Mouse (Mus musculus) B cell, adult 2 months (primary cell): ENCODE measurements around the gene Fam76a.

Source experiments
- DNase-seq, 2 experiments: peaks; one replicate each; pipeline ENCODE4 v3.0.0; 2022

The Fam76a gene

GRCm38 (mm10) chr4:132922558-132923008 is at the start of gene Fam76a:
Fam76a (minus strand) TSS chr4:132922558.
- DNase-seq: peak; percentile 100

GRCm38 (mm10) chr4:132972101-132972500 is 49.7 kb upstream of the Fam76a start:
- DNase-seq: peak; percentile 42

- peak; percentile 21 to 36 for DNase-seq
Measured at GRCm38 (mm10) chr4:132971601-132972000, 49.2 kb upstream of the Fam76a start.

- no peak for DNase-seq
Measured at GRCm38 (mm10) chr4:132968105-132968938, 46.0 kb upstream of the Fam76a start.

GRCm38 (mm10) chr4:132964473-132964872 is 42.1 kb upstream of the Fam76a start:
- no peak for DNase-seq

- no peak for DNase-seq
Measured at GRCm38 (mm10) chr4:132964064-132964463, 41.7 kb upstream of the Fam76a start.

GRCm38 (mm10) chr4:132963436-132963835 is 41.1 kb upstream of the Fam76a start:
- no peak for DNase-seq

- no peak for DNase-seq
Measured at GRCm38 (mm10) chr4:132962628-132963027, 40.3 kb upstream of the Fam76a start.

- no peak for DNase-seq
Measured at GRCm38 (mm10) chr4:132961866-132962265, 39.5 kb upstream of the Fam76a start.

- no peak for DNase-seq
Measured at GRCm38 (mm10) chr4:132960864-132961639, 38.7 kb upstream of the Fam76a start.

GRCm38 (mm10) chr4:132960313-132960712 is 38.0 kb upstream of the Fam76a start:
- no peak for DNase-seq

GRCm38 (mm10) chr4:132959679-132960045 is 37.3 kb upstream of the Fam76a start:
- no peak for DNase-seq

- DNase-seq: peak; percentile 32 to 40
Measured at GRCm38 (mm10) chr4:132958741-132959678, 36.7 kb upstream of the Fam76a start.

- no peak for DNase-seq
Measured at GRCm38 (mm10) chr4:132955395-132955791, 33.0 kb upstream of the Fam76a start.

- DNase-seq: no peak
Measured at GRCm38 (mm10) chr4:132954530-132955394, 32.4 kb upstream of the Fam76a start.

- DNase-seq: no peak
Measured at GRCm38 (mm10) chr4:132950999-132951398, 28.6 kb upstream of the Fam76a start.

GRCm38 (mm10) chr4:132949882-132950532 is 27.6 kb upstream of the Fam76a start:
- no peak for DNase-seq

GRCm38 (mm10) chr4:132946047-132947001 is 24.0 kb upstream of the Fam76a start:
- DNase-seq: peak; percentile 78 to 81

- peak; percentile 93 to 94 for DNase-seq
Measured at GRCm38 (mm10) chr4:132945261-132946046, 23.1 kb upstream of the Fam76a start.
